Mouse (Mus musculus) stomach, embryonic 15.5 days (tissue): ENCODE measurements around the gene Clns1a. TPM values are rescaled to one million over a fixed set of nuclear protein-coding genes. Genes with fewer than 3 reads are reported as not detected.

Experiments used
- ATAC-seq: fragments of 200-750 bp; cut with Nextera tagmentation; 2 replicates; pipeline ENCODE4 v1.8.0; 2017; ENCODE audit warnings: low read depth, moderate number of reproducible peaks, moderate TSS enrichment; ENCODE audit not compliant: insufficient read depth, low FRiP score
- H3K27ac ChIP-seq: fragments of 300-500 bp; sonication (generic); 2 replicates; pipeline ENCODE4 v1.5.1; 2015; ENCODE audit warnings: mild to moderate bottlenecking, inconsistent platforms
- H3K27me3 ChIP-seq: fragments of 300-500 bp; sonication (generic); replicated peaks from 2 replicates; pipeline ENCODE4 v1.6.1; 2015; ENCODE audit warnings: inconsistent platforms
- H3K36me3 ChIP-seq: fragments of 300-500 bp; sonication (generic); 2 replicates; pipeline ENCODE4 v1.6.1; 2015; ENCODE audit warnings: inconsistent platforms
- H3K4me1 ChIP-seq: fragments of 300-500 bp; sonication (generic); 2 replicates; pipeline ENCODE4 v1.6.1; 2015; ENCODE audit warnings: inconsistent platforms
- H3K4me2 ChIP-seq: fragments of 300-500 bp; sonication (generic); 2 replicates; pipeline ENCODE4 v1.6.1; 2015; ENCODE audit warnings: mild to moderate bottlenecking, inconsistent platforms
- H3K4me3 ChIP-seq: fragments of 300-500 bp; sonication (generic); replicated peaks from 2 replicates; pipeline ENCODE4 v1.5.1; 2015; ENCODE audit warnings: inconsistent platforms
- H3K9ac ChIP-seq: fragments of 300-500 bp; sonication (generic); 2 replicates; pipeline ENCODE4 v1.6.1; 2015; ENCODE audit warnings: inconsistent platforms
- H3K9me3 ChIP-seq: fragments of 300-500 bp; sonication (generic); 2 replicates; pipeline ENCODE4 v1.6.1; 2016; ENCODE audit warnings: inconsistent platforms
- WGBS: fragments of 180-500 bp; shearing (Covaris S2); methylation state at CpG from one replicate; pipeline ENCODE4 v1.1.7; 2015; 5-methylcytosine and 5-hydroxymethylcytosine counted together
- polyA plus RNA-seq: library from polyadenylated mRNA; unstranded; fragments of >200 nt; fragmentation: Nextera tagmentation; extraction: Ambion mirVana; gene quantifications from 2 replicates; pipeline ENCODE4 v1.2.1, GENCODE M21; 2015

Gene Clns1a
- polyA plus RNA-seq, 1 experiment from 2014 or later, result 152 TPM

DNA sequence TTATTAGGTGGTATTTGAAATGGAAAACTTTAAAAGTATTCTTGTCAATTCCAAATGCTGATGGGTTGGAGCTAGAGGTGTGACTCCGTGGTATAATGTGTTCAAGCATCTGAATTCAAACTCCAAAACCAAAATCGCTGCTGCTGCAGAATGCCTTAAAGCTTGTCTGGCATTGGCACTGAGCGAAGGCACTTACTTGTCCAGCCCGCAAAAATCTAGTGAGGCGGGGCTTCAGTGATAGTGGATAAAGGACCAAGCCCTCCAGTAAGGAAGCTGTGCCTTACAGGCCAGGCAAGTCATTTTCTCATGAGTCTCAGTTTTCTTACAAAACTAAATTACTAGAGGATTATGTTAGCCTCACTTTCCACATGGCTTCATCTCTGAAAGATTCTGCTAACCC lies 11.4 kb downstream of the Clns1a start:
- Histone ChIP-seq H3K9me3 (no peaks in the 10 kb centered on the region), H3K9ac (no peak overlapping the region), H3K27me3 (no peaks in the 10 kb centered on the region), H3K4me2 (no peak overlapping the region), H3K27ac (no peak overlapping the region), H3K4me3 (no peak overlapping the region), H3K4me1 (no peaks in the 10 kb centered on the region), H3K36me3 (peaks cover 8% of the 10 kb centered on the region)
- ATAC-seq, result no peak
- WGBS, result 89% methylated on average over 5 of the region's 5 CpGs

DNA sequence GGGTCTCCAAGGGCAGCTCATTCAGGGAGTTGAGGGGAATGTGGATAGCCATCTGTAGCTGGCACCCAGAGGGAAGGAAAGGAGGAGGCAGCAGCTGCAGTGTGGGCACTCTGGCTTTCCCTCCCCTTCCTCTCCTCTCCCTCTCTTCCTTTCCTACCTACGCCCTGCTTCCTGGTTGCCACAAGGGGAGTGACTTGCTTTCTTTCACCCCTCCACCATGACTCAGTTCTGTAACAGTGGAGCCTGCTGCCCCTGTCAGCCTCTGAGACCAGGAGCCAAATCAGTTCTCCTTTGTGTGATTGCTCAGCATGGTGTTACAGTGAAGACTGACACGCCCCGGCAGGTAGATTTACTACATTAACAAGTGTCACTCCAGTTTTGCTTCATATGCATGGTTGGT lies 12.8 kb downstream of the Clns1a start:
- H3K9ac ChIP-seq, result no peak overlapping the region
- H3K27ac ChIP-seq, result no peak overlapping the region
- H3K4me2 ChIP-seq, result no peak overlapping the region
- WGBS, result 78% methylated on average over 3 of the region's 3 CpGs
- H3K4me3 ChIP-seq, result no peak overlapping the region
- ATAC-seq, result 0 out of 2 replicates have a peak, but pooled peaks have one; percentile 50
- H3K27me3 ChIP-seq, result no peaks in the 10 kb centered on the region
- H3K36me3 ChIP-seq, result peaks cover 17% of the 10 kb centered on the region
- no peaks in the 10 kb centered on the region for H3K9me3 ChIP-seq
- no peaks in the 10 kb centered on the region for H3K4me1 ChIP-seq

DNA sequence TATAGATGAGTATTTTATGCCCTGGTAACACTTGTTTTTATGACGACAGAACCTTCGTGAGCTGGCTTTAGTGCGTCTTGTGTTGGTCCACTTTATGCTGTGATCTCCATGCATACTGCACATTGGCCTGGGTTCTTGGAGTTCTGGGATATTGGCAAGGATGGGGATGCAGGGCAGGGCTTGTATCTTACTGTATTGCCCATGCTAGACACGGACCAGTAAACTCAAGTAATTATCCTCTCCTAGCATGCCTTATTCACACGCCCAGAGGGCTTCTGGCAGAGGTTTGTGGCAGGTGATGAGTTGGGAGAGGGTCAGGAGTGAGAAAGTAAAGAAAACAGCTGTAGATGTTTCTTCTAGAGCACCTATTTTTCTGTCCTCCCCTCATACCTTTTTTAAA lies 18.2 kb downstream of the Clns1a start:
- Histone ChIP-seq H3K9me3 (no peaks in the 10 kb centered on the region), H3K4me3 (no peak overlapping the region), H3K4me1 (no peaks in the 10 kb centered on the region), H3K27me3 (no peaks in the 10 kb centered on the region), H3K27ac (no peak overlapping the region), H3K36me3 (peaks cover 34% of the 10 kb centered on the region), H3K9ac (no peak overlapping the region), H3K4me2 (no peak overlapping the region)
- WGBS, result 92% methylated on average over 5 of the region's 5 CpGs
- no peak for ATAC-seq

DNA sequence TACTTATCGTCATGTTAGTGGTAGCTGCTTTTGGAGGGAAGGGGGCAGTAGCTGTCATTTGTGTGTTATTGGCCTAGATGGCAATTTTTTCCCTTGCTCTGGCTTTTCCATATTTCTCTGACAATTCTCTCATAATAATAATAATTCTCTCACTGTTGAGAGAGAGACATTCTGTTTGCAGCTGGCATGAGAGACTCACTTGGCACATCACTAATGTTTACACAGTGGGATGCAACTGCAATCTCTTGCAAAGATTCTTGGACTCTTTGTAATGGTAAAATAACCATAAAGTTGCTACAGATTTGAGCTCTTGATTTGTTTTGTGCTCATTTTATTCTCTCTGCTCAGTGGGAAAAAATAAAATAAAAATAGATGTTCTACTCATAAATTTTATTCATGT lies 20.9 kb downstream of the Clns1a start:
- ATAC-seq, result no peak
- no peak overlapping the region for H3K9ac ChIP-seq
- no peaks in the 10 kb centered on the region for H3K27me3 ChIP-seq

DNA sequence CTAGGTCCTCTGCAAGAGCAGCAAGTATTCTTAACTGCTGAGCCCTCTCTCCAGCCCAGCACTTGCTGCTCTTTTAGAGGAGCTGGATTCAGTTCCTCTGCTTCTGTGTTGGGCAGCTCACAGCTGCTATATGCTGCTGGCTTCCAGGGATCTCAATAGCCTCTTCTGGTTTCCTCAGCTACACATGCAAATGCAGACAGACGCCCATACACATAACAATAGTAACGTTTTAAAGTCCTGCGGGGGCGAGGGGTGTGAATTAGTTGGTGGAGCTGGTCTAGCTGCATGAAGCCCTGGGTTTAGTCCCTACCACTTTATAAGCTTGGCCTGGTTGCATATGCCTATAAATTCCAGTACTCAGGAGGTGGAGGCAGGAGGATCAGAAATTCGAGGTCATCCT lies 22.6 kb downstream of the Clns1a start:
- H3K4me2 ChIP-seq, result no peak overlapping the region
- H3K9ac ChIP-seq, result no peak overlapping the region
- H3K36me3 ChIP-seq, result peaks cover 33% of the 10 kb centered on the region
- WGBS, result 83% methylated on average over 5 of the region's 5 CpGs
- H3K4me3 ChIP-seq, result no peak overlapping the region
- H3K27me3 ChIP-seq, result no peaks in the 10 kb centered on the region
- H3K9me3 ChIP-seq, result no peaks in the 10 kb centered on the region
- no peaks in the 10 kb centered on the region for H3K4me1 ChIP-seq
- H3K27ac ChIP-seq, result no peak overlapping the region
- ATAC-seq, result no peak

More for the DNA sequence above, 20.9 kb downstream of the Clns1a start:
- Histone ChIP-seq H3K9me3 (no peaks in the 10 kb centered on the region), H3K27ac (no peak overlapping the region), H3K4me3 (no peak overlapping the region), H3K36me3 (peaks cover 44% of the 10 kb centered on the region), H3K4me1 (no peaks in the 10 kb centered on the region), H3K4me2 (no peak overlapping the region)
- WGBS, result 86% methylated on average over 1 of the region's 1 CpGs

DNA sequence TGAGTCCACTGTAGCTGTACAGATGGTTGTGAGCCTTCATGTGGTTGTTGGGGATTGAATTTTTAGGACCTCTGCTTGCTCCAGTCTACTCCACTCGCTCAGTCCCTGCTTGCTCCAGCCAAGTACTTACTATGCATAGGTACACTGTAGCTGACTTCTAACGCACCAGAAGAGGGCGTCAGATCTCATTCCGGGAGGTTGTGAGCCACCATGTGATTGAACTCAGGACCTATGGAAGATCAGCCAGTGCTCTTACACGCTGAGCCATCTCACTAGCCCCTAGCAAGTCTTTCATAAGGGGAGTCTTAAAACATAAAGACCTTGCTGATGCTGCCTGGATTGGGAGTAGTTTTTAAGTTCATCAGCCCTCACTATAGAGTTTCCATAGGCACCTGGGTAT lies 23.7 kb downstream of the Clns1a start:
- Histone ChIP-seq H3K4me2 (no peak overlapping the region), H3K4me1 (no peaks in the 10 kb centered on the region), H3K4me3 (no peak overlapping the region), H3K27ac (no peak overlapping the region), H3K9ac (no peak overlapping the region), H3K36me3 (peaks cover 24% of the 10 kb centered on the region), H3K27me3 (no peaks in the 10 kb centered on the region), H3K9me3 (no peaks in the 10 kb centered on the region)
- no peak for ATAC-seq
- WGBS, result 83% methylated on average over 5 of the region's 5 CpGs

DNA sequence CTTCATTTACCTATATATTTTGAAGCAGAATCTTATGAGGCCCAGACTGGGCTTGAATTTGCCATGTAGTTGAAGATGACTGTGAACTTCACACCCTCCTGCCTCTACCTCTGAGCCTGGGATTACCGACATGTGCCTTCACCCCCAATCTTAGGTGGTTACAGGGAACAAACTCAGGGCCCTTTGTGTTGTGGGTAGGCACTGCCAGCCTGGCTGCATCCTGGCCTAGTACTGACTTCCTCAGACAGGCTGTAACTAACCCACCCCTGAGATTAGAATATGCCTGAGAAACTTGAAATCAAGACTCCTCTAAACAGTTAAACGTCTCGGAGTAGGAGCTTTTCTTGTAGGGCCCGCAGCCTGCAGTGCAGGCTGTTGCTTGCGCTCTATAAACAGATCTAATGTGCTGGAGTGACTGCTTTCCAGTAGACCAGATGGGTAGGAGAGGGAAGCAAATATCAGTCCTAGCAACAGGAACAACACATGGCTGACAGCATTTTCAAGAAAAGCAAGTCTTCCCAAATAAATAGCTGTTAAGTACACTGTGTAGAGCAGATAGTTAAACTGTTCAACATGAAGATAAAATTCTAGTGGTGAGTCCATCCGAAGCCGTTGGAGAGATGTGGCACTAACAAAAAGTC lies 26.0 kb downstream of the Clns1a start:
- no peaks in the 10 kb centered on the region for H3K4me1 ChIP-seq
- H3K27ac ChIP-seq, result no peak overlapping the region
- no peaks in the 10 kb centered on the region for H3K9me3 ChIP-seq
- no peak overlapping the region for H3K4me3 ChIP-seq
- H3K36me3 ChIP-seq, result peaks cover 24% of the 10 kb centered on the region
- ATAC-seq, result no peak
- 88% methylated on average over 7 of the region's 7 CpGs for WGBS
- no peak overlapping the region for H3K4me2 ChIP-seq
- H3K9ac ChIP-seq, result no peak overlapping the region
- no peaks in the 10 kb centered on the region for H3K27me3 ChIP-seq

DNA sequence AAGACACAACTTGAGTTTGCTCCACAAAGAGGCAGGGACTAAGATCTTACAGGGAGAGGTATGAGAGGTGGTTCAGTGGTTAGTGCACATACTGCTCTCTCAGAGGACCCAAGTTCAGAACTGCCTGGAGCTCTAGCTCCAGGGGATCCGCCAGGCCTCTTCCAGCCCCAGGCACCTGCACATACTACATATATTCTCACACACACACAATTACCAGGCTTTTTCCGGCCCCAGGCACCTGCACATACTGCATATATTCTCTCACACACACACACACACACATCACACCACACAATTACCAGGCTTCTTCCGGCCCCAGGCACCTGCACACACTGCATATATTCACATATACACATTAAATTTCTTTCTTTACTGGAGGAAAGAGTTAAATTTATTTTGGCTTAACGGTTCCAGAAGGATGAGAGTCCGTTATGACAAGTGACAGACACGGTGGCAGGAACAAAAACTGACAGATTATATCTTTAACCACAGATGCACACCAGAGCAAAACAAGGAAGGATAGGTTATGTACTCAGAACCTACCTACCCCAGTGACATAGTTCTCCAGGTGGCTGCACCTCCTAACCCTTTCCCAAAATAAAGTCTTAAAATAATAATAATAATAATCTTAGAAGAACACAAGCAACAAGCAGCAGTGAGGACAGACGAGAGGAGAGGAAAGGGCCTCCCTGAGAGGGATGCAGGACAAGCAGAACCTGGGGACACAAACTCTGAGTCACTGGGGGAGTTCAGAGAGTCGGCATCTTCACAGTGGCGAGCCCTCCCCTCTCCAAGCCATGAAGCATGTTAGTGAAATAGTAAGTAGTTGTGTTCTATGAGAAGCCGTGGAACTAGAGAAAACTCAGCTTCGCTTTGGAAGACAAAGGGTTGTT lies 27.5 kb downstream of the Clns1a start:
- Histone ChIP-seq H3K9me3 (no peaks in the 10 kb centered on the region), H3K4me2 (no peak overlapping the region), H3K4me1 (no peaks in the 10 kb centered on the region), H3K9ac (no peak overlapping the region), H3K36me3 (peaks cover 22% of the 10 kb centered on the region), H3K4me3 (no peak overlapping the region), H3K27ac (no peak overlapping the region), H3K27me3 (no peaks in the 10 kb centered on the region)
- no peak for ATAC-seq
- 85% methylated on average over 11 of the region's 11 CpGs for WGBS

DNA sequence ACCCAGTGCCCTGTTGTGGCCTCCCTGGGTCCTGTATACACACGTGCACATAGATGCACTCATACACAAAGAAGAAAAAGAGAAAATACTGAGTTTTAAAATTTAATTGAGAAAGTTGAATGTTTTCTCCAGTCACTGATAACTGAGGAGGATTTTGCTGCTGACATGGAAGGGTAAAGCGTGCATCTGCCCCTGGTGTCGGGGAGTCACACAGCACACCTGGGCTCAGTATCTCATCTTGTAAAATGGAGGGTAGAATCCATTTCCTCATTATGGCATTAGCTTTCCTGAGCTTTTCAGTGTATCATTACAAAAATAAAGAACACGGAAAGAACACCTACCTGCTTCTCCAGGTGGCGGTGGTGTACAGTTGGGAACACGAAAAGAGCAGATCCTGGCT lies 29.0 kb downstream of the Clns1a start:
- no peak overlapping the region for H3K4me3 ChIP-seq
- ATAC-seq, result no peak
- H3K36me3 ChIP-seq, result peaks cover 8% of the 10 kb centered on the region
- H3K4me1 ChIP-seq, result no peaks in the 10 kb centered on the region
- no peak overlapping the region for H3K27ac ChIP-seq
- 95% methylated on average over 6 of the region's 6 CpGs for WGBS
- H3K4me2 ChIP-seq, result no peak overlapping the region
- H3K9ac ChIP-seq, result no peak overlapping the region
- no peaks in the 10 kb centered on the region for H3K9me3 ChIP-seq
- no peaks in the 10 kb centered on the region for H3K27me3 ChIP-seq

DNA sequence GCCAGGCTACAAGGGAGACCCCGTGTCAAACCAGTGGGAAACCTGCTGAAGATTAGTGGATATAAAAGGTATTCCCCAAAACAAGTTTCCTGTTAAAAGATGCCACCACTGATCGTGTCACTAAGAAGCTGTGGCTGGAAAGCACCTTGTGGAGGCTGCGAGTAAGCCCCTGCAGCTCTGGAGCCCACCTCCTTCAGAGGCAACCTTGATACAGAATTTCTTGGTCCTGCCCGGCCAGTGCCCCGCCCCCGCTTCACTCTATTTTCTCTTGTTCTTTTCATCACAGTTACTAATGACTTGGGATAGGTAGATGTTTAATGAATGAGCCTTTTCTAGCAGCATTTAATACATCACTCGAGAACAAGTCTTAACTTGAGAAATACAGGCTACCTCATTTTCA lies 29.6 kb downstream of the Clns1a start:
- no peak for ATAC-seq
- H3K4me1 ChIP-seq, result no peaks in the 10 kb centered on the region
- 83% methylated on average over 7 of the region's 7 CpGs for WGBS
- H3K36me3 ChIP-seq, result peaks cover 1% of the 10 kb centered on the region
- H3K9me3 ChIP-seq, result no peaks in the 10 kb centered on the region
- no peaks in the 10 kb centered on the region for H3K27me3 ChIP-seq
- H3K9ac ChIP-seq, result no peak overlapping the region
- H3K27ac ChIP-seq, result no peak overlapping the region
- no peak overlapping the region for H3K4me2 ChIP-seq
- no peak overlapping the region for H3K4me3 ChIP-seq

DNA sequence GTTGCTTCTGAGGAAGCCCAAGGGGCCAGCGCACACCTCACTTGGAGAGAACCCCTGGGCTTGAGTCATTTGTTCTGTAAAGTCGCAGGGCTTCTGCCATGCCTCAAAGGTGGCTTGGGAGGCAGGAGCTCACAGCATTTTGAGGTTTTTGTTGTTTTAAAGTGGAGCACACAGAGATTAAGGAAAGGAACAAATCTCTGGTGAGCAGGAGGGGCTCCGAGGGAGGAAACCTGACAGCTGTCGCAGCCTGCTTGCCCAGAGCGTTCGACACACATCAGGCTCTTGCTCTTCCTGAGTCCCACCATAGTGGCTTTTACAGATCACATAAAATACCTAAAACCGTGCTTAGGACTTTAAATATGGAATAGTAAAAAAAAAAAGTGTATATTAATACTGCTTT lies 30.3 kb downstream of the Clns1a start:
- H3K9ac ChIP-seq, result no peak overlapping the region
- H3K4me2 ChIP-seq, result no peak overlapping the region
- H3K27me3 ChIP-seq, result no peaks in the 10 kb centered on the region
- 76% methylated on average over 7 of the region's 7 CpGs for WGBS
- no peaks in the 10 kb centered on the region for H3K4me1 ChIP-seq
- no peaks in the 10 kb centered on the region; the same call in 1 of the 2 replicates for H3K36me3 ChIP-seq
- no peak overlapping the region for H3K4me3 ChIP-seq
- ATAC-seq, result no peak
- no peaks in the 10 kb centered on the region for H3K9me3 ChIP-seq
- no peak overlapping the region for H3K27ac ChIP-seq
